Mouse (Mus musculus) testis, postnatal 10 days (tissue): ENCODE measurements around the gene Fmnl3.

ENCODE experiments used
- DNase-seq: peaks from one replicate; pipeline ENCODE4 v3.0.0; 2021; ENCODE audit warnings: low spot score

Gene Fmnl3

GRCm38 (mm10) chr15:99370259-99370691 is at the start of gene Fmnl3:
Gene Fmnl3, minus strand, starts transcription at chr15:99370482.
- peak; percentile 100 for DNase-seq

GRCm38 (mm10) chr15:99417692-99418271 is 47.5 kb upstream of the Fmnl3 start:
- no peak for DNase-seq

GRCm38 (mm10) chr15:99416957-99417356 is 46.7 kb upstream of the Fmnl3 start:
- no peak for DNase-seq

DNA sequence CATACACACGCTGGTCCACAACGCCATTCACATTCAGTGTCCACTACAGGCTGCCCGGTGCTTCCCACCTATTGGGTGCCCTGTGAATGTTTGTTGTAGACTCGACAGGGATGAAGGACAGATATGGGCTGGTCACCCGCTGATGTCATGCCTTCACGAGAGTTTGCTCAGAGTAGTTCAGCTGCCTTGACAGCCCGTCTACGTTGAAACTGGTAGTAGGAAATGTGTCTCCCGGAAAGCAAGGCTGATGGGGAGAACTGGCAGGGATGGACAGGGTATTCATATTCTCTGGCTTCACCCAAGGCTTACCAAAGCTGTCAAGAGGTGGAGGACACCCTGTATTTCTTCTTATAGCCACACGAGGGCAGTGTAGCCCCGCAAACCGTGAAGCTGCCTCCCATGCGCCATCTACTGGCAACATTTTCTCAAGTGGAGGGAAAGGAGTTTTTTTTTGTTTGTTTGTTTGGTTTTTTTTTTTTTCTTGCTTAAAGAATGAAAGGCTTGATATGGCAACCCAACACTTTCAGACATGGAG is 46.1 kb upstream of the Fmnl3 start:
- peak; percentile 92 for DNase-seq

- DNase-seq = peak; percentile 78
Measured at GRCm38 (mm10) chr15:99415793-99416192, 45.5 kb upstream of the Fmnl3 start.

DNA sequence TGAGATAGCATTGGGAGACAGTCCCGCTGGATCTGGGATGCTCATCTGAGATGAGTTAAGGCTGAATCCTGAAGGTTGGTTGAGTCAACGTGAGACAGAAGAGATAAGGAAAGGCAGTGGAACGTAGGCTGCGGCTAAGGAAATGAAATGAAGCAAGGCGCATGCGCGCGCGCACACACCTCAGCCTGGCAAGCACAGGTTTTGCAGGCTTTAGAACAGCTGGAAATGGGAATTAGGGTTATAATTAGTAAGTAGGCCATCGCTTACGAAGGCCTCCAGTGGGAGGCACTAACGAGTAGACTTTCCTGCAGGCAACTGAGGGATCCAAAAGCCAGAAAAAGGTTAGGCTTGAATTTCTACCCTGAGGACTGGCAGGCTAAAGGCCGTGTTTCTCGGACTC is 41.5 kb upstream of the Fmnl3 start:
- DNase-seq = no peak

- no peak for DNase-seq
Measured at GRCm38 (mm10) chr15:99408845-99409244, 38.6 kb upstream of the Fmnl3 start.

DNA sequence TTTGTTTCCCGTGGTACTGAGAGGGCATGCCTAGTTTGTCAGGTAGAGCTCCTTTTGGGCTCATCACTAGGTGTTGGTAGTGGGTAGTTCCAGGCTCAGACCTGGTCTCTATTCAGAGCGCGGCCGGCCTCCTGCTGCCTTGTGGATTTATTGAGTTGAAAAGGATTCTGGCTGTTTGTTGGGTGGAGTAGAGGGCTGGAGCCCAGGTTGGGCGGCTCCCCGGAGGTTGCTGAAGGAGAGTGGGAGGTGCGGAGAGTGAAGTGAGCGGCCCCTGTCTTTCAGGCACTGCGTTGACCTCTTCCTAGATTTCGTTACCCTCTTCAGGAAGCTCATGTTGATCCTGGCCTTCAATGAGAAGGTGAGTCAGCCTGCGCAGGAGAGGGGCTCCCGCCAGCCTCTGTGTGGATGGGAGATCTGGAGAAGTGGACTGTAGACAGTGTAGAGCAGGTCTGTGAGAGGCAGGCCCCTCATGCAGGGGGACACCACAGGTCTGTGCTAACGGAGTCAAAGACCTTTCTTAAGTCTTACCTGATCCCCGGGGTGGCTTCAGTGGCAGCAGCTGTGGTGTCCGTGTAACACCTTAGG is 36.8 kb upstream of the Fmnl3 start:
- no peak for DNase-seq

DNA sequence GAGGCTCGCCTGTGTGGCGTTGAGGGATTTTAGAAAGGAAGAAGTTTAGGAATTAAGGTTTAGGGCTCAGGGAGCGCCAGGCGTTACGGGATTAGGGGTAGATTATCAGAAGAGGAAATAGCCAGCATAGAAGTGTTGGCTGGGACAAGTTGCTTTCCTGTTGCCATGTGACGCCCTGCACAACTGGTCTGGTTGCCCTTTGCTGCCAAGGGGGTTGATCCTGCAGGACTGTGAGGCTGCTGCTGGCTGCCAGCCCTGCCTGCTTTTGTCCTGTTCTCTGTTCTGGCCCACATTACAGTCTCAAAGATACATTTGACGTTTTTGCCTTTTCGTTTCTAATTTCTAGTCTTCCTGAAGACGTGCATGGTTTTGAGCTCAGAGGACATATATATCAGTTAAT is 34.9 kb upstream of the Fmnl3 start:
- DNase-seq = no peak

DNA sequence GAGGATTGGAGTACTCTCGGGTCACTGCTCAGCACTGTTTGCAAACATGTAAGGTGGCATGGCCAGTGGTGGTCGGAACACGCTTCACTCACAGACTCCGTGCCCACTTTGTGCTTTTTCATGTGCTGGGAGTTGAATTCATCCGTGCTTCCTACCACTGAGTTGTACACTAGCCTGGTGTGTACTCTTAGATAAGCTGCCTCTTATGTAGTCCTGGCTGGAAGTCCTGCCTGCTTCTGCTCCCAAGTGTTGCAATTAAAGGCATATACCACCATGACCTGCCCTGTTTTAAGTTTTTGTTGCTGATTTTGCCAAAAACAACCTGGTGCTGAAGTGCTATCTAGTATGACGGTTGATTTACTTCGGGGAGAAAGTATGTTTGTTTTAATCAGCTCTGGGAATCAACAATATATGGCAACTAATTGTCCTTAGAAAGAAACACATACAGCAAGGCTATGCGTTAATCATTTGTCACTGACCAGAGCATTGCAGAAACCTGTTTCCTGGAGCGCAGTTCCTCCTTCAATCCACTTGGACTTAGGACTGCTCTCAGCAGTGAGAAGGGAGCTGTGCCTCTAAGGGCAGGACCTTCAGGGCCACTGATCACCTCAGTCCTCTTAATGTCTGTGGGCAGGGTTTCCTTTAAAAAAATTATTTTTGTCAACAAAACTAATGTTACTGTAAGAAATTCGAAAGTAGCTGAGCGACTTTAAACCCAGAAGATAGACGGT is 33.0 kb upstream of the Fmnl3 start:
- no peak for DNase-seq

DNA sequence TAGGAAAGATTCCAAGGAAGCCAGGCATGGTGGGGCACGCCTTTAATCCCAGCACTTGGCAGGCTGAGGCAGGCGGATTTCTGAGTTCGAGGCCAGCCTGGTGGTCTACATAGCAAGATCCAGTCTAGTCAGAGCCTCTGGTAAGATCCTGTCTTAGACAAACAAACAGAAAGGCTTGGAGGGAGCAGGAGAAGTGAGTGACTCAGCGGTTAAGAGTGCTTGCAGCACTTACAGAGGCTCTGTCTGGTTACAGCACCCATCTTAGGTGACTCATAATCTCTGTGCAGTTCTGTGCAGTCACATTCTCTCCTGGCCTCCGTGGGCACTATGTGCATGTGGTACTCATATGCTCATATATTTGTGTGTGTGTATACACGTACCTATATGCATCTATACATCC is 30.3 kb upstream of the Fmnl3 start:
- no peak for DNase-seq

- no peak for DNase-seq
Measured at GRCm38 (mm10) chr15:99399503-99400245, 29.4 kb upstream of the Fmnl3 start.

DNA sequence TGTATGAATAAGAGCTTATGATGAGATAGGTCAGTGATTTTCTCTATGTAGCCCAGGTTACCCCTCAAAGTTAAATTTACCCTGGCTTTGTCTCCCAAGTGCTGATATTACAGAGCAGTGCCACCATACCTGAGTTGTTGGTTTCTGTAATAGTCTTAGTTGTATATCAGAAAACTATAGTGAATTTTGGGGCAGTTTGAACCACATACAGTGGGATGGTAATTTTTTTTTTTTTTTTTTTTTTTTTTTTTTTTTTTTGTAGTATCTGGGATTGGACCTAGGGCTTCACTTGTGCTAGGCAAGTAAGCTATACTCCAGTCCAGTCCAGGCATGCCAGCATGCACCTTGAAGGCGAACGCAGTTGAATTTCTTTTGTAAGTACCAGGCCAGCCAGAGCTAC is 27.3 kb upstream of the Fmnl3 start:
- DNase-seq = no peak

DNA sequence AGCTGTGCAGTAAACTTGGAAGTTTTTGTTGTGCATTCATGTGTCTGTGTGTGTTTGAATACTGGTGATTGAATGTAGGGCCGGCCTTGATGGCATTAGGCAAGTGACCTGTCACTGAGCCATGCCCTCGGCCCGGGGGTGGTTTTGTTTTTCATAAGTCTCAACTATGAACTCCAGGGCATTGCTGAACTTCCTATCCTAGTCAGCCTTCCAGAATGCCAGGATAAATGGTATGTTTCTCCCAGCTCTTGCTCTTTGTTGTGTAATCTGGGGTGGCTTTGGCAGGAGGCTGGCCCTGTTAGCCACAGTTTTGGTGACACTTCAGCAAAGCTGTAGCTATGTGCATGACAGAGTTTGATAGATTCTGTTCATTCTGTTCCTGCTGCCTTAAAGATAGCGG is 26.6 kb upstream of the Fmnl3 start:
- no peak for DNase-seq

DNA sequence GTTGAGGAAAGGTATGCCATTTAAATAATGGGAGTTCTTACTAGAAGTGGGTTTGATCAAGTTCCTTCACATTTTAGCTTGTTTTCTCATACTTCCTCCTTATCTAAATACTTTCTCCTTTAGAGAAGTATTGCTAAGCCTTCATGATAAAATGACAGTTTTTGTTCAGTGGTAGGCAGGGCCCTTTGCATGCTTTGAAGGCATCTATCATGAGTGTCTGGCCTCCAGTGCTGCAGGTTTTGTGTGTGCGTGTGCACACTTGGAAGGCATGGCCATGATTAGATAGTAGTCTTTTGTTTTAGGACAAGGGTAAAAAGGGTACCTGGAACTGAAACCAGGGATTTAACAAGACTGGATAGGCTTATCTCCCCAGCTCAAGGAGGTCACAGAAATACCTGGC is 26.2 kb upstream of the Fmnl3 start:
- DNase-seq = no peak

DNA sequence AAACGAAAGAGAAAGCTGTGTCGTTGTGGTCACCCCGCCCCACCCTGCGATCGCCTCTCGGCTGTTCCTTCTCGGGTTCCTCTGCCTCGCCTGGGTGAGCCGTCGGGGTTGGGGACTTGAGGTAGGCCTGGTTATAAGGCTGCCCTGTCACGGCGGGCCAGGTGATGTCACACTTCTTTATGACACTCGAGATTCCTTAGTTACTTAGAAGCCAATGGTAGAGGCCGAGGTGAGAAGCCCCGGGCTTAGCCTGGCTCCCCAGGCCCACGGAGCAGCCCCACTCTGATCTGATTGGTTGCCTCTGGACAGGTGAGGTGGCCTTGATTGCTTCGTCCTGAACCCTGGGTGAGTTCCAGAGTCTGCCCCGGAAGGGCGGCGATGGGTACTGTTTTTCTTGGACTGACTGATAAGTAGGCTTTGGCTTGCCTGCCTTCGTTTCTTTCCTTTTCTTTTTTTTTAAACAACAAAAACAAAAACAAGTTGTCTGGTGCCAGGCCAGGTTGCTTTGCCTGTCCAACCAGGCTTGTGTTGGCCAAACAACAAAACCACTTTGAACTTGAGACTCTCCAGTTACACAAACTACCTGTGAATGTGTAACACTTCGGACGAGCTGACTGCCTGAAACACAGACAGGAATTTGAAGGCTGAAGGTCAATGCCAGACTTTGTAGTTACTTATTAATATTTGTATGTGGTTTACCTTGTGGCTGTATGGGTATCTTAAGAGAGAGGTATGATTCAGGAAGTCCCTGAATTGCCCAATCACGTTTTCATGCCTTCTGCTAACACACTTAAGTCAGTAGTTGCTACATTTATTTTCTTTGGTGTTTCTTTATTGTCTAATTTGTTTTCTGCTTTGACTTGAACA is 23.3 kb upstream of the Fmnl3 start:
- no peak for DNase-seq

- peak; percentile 98 for DNase-seq
Measured at GRCm38 (mm10) chr15:99392486-99393385, 22.5 kb upstream of the Fmnl3 start, which contains the start of gene Tmbim6. Gene Tmbim6, plus strand, starts transcription at chr15:99392882.

- DNase-seq = no peak
Measured at GRCm38 (mm10) chr15:99391975-99392374, 21.7 kb upstream of the Fmnl3 start.

DNA sequence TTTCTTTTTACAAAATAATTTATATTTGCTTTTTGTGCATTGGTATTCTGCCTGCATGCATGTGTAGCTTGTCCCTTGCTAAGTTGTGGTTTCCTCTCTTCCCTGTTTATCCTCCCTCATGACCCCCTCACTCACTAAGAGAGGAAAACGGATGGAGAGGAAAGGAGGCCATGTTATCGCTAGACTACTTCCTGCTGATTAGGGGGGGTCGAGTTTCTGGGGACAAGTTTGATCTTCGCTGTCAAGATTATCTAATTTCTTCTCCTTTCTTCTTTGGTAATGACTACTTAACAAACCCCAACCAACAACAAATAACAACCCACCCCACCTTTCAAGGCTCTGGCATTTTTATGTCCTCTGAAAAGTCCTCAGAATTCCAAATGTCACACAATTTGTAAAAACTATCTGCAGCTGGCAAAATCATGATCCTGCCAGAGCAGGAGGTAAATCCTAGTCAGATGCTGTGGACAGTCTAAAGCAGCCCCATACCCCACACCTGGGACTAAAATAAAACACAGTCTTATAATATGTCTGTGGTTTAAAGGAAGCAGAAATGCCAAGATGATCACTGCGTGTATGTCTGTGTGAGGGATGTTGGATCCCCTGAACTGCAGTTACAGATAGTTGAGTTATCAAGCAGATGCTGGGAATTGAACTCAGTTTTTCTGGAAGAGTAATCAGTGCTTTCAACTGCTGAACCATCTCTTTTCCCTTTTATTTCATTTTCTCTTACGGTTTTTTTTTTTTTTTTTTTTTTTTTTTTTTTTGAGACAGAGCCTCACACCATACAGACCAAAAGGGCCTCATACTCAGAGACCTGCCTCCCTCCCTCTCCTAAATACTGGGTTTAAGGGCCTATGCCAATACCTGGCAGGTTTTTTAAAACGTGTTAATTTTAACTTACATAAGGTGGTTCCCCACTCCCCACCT is 20.5 kb upstream of the Fmnl3 start:
- no peak for DNase-seq
